Mouse (Mus musculus): ENCODE data around the gene Rspo4. TPM values are rescaled to one million over a fixed set of nuclear protein-coding genes. Genes with fewer than 3 reads are reported as not detected.

Rspo4 gene
- polyA plus RNA-seq, 1 experiment from 2014 or later, result not detected

GRCm38 (mm10) chr2:151904636-151905035 lies 61.9 kb downstream of the Rspo4 start:
- Histone ChIP-seq H3K9me3 (ENCODE audit: control insufficient read depth, low read length) (no peaks in the 10 kb centered on the region), H3K27ac (ENCODE audit: low read depth, low read length) (no peak overlapping the region), H3K9ac (ENCODE audit: low read depth, low read length) (no peak overlapping the region), H3K4me3 (ENCODE audit: low read length) (no peak overlapping the region), H3K36me3 (ENCODE audit: control insufficient read depth, insufficient read depth, low read length) (no peaks in the 10 kb centered on the region), H3K4me2 (replicated peaks; ENCODE audit: low read depth, low read length) (no peak overlapping the region), H3K27me3 (ENCODE audit: control insufficient read depth, insufficient read depth, low read length) (no peaks in the 10 kb centered on the region), H3K4me1 (ENCODE audit: control insufficient read depth, insufficient read depth, low read length) (no peaks in the 10 kb centered on the region)
- ATAC-seq (ENCODE audit: low FRiP score, low TSS enrichment), result no peak
- WGBS, result 56% methylated on average over 3 of the region's 3 CpGs

GRCm38 (mm10) chr2:151907020-151907419 lies 64.3 kb downstream of the Rspo4 start:
- Histone ChIP-seq H3K4me1 (ENCODE audit: control insufficient read depth, insufficient read depth, low read length) (peaks cover 17% of the 10 kb centered on the region), H3K27me3 (ENCODE audit: control insufficient read depth, insufficient read depth, low read length) (no peaks in the 10 kb centered on the region), H3K27ac (ENCODE audit: low read depth, low read length) (no peak overlapping the region), H3K9me3 (ENCODE audit: control insufficient read depth, low read length) (no peaks in the 10 kb centered on the region), H3K4me2 (replicated peaks; ENCODE audit: low read depth, low read length) (no peak overlapping the region), H3K36me3 (ENCODE audit: control insufficient read depth, insufficient read depth, low read length) (no peaks in the 10 kb centered on the region), H3K9ac (ENCODE audit: low read depth, low read length) (no peak overlapping the region), H3K4me3 (ENCODE audit: low read length) (no peak overlapping the region)
- no peak for ATAC-seq (ENCODE audit: low FRiP score, low TSS enrichment)
- WGBS, result 78% methylated on average over 2 of the region's 2 CpGs

- no peak overlapping the region for H3K4me2 ChIP-seq (replicated peaks; ENCODE audit: low read depth, low read length)
- ATAC-seq (ENCODE audit: low FRiP score, low TSS enrichment), result no peak
- WGBS, result 67% methylated on average over 3 of the region's 3 CpGs
- no peaks in the 10 kb centered on the region for H3K9me3 ChIP-seq (ENCODE audit: control insufficient read depth, low read length)
- no peaks in the 10 kb centered on the region for H3K36me3 ChIP-seq (ENCODE audit: control insufficient read depth, insufficient read depth, low read length)
- H3K4me3 ChIP-seq (ENCODE audit: low read length), result no peak overlapping the region
- H3K4me1 ChIP-seq (ENCODE audit: control insufficient read depth, insufficient read depth, low read length), result peaks cover 17% of the 10 kb centered on the region
- no peaks in the 10 kb centered on the region; the same call in 1 of the 2 replicates for H3K27me3 ChIP-seq (ENCODE audit: control insufficient read depth, insufficient read depth, low read length)
- no peak overlapping the region for H3K27ac ChIP-seq (ENCODE audit: low read depth, low read length)
- H3K9ac ChIP-seq (ENCODE audit: low read depth, low read length), result no peak overlapping the region
These were observed 66.7 kb downstream of the Rspo4 start for GRCm38 (mm10) chr2:151909386-151909785.

- H3K27me3 ChIP-seq (ENCODE audit: control insufficient read depth, insufficient read depth, low read length), result no peaks in the 10 kb centered on the region; the same call in 1 of the 2 replicates
- H3K9me3 ChIP-seq (ENCODE audit: control insufficient read depth, low read length), result no peaks in the 10 kb centered on the region
- peak overlapping the region; percentile 51; the same call in 1 of the 2 replicates for H3K27ac ChIP-seq (ENCODE audit: low read depth, low read length)
- H3K4me3 ChIP-seq (ENCODE audit: low read length), result no peak overlapping the region
- H3K36me3 ChIP-seq (ENCODE audit: control insufficient read depth, insufficient read depth, low read length), result no peaks in the 10 kb centered on the region
- no peak for ATAC-seq (ENCODE audit: low FRiP score, low TSS enrichment)
- WGBS, result 53% methylated on average over 5 of the region's 5 CpGs
- H3K9ac ChIP-seq (ENCODE audit: low read depth, low read length), result no peak overlapping the region
- H3K4me1 ChIP-seq (ENCODE audit: control insufficient read depth, insufficient read depth, low read length), result peaks cover 18% of the 10 kb centered on the region
- no peak overlapping the region; the same call in 1 of the 2 replicates for H3K4me2 ChIP-seq (replicated peaks; ENCODE audit: low read depth, low read length)
These were observed 67.8 kb downstream of the Rspo4 start for GRCm38 (mm10) chr2:151910498-151910897.

GRCm38 (mm10) chr2:151910919-151911500 lies 68.3 kb downstream of the Rspo4 start, which contains the start of gene Angpt4:
Angpt4 (plus strand) TSS chr2:151911210.
- no peak within 1 kb of the TSS; the same call in 1 of the 2 replicates for H3K4me2 ChIP-seq (replicated peaks; ENCODE audit: low read depth, low read length)
- H3K9me3 ChIP-seq (ENCODE audit: control insufficient read depth, low read length), result no peaks in the 10 kb centered on the region
- H3K4me1 ChIP-seq (ENCODE audit: control insufficient read depth, insufficient read depth, low read length), result peaks cover 23% of the 10 kb centered on the region
- no peak within 1 kb of the TSS for H3K4me3 ChIP-seq (ENCODE audit: low read length)
- H3K9ac ChIP-seq (ENCODE audit: low read depth, low read length), result no peak within 1 kb of the TSS
- 46% methylated on average over 12 of the region's 13 CpGs for WGBS
- peak within 1 kb of the TSS; percentile 51; the same call in 1 of the 2 replicates for H3K27ac ChIP-seq (ENCODE audit: low read depth, low read length)
- ATAC-seq (ENCODE audit: low FRiP score, low TSS enrichment), result peak; percentile 47
- no peaks in the 10 kb centered on the region for H3K36me3 ChIP-seq (ENCODE audit: control insufficient read depth, insufficient read depth, low read length)
- H3K27me3 ChIP-seq (ENCODE audit: control insufficient read depth, insufficient read depth, low read length), result no peaks in the 10 kb centered on the region; the same call in 1 of the 2 replicates

- H3K9me3 ChIP-seq (ENCODE audit: control insufficient read depth, low read length), result no peaks in the 10 kb centered on the region
- no peaks in the 10 kb centered on the region for H3K36me3 ChIP-seq (ENCODE audit: control insufficient read depth, insufficient read depth, low read length)
- H3K4me2 ChIP-seq (replicated peaks; ENCODE audit: low read depth, low read length), result no peak overlapping the region
- no peak overlapping the region for H3K4me3 ChIP-seq (ENCODE audit: low read length)
- ATAC-seq (ENCODE audit: low FRiP score, low TSS enrichment), result no peak
- 76% methylated on average over 3 of the region's 3 CpGs for WGBS
- peaks cover 31% of the 10 kb centered on the region for H3K4me1 ChIP-seq (ENCODE audit: control insufficient read depth, insufficient read depth, low read length)
- no peak overlapping the region for H3K27ac ChIP-seq (ENCODE audit: low read depth, low read length)
- H3K9ac ChIP-seq (ENCODE audit: low read depth, low read length), result no peak overlapping the region
- no peaks in the 10 kb centered on the region; the same call in 1 of the 2 replicates for H3K27me3 ChIP-seq (ENCODE audit: control insufficient read depth, insufficient read depth, low read length)
These were observed 69.0 kb downstream of the Rspo4 start for GRCm38 (mm10) chr2:151911751-151912150.

- WGBS, result 68% methylated on average over 5 of the region's 5 CpGs
- Histone ChIP-seq H3K4me2 (replicated peaks; ENCODE audit: low read depth, low read length) (no peak overlapping the region), H3K4me3 (ENCODE audit: low read length) (no peak overlapping the region), H3K27ac (ENCODE audit: low read depth, low read length) (no peak overlapping the region), H3K27me3 (ENCODE audit: control insufficient read depth, insufficient read depth, low read length) (no peaks in the 10 kb centered on the region; the same call in 1 of the 2 replicates), H3K36me3 (ENCODE audit: control insufficient read depth, insufficient read depth, low read length) (no peaks in the 10 kb centered on the region), H3K4me1 (ENCODE audit: control insufficient read depth, insufficient read depth, low read length) (peaks cover 39% of the 10 kb centered on the region), H3K9me3 (ENCODE audit: control insufficient read depth, low read length) (no peaks in the 10 kb centered on the region), H3K9ac (ENCODE audit: low read depth, low read length) (no peak overlapping the region)
- ATAC-seq (ENCODE audit: low FRiP score, low TSS enrichment), result no peak
These were observed 71.4 kb downstream of the Rspo4 start for GRCm38 (mm10) chr2:151914120-151914519.

- WGBS, result 15% methylated on average over 2 of the region's 2 CpGs
- H3K4me2 ChIP-seq (replicated peaks; ENCODE audit: low read depth, low read length), result no peak overlapping the region
These were observed 72.4 kb downstream of the Rspo4 start for GRCm38 (mm10) chr2:151915111-151915510.

GRCm38 (mm10) chr2:151916061-151916831 lies 73.5 kb downstream of the Rspo4 start:
- H3K9me3 ChIP-seq (ENCODE audit: control insufficient read depth, low read length), result no peaks in the 10 kb centered on the region
- H3K9ac ChIP-seq (ENCODE audit: low read depth, low read length), result no peak overlapping the region
- H3K4me2 ChIP-seq (replicated peaks; ENCODE audit: low read depth, low read length), result 0 out of 2 replicates have a peak overlapping the region, but pooled peaks have one; percentile 15
- H3K36me3 ChIP-seq (ENCODE audit: control insufficient read depth, insufficient read depth, low read length), result no peaks in the 10 kb centered on the region
- peak; percentile 74 for ATAC-seq (ENCODE audit: low FRiP score, low TSS enrichment)
- WGBS, result 10% methylated on average over 13 of the region's 13 CpGs
- H3K4me3 ChIP-seq (ENCODE audit: low read length), result no peak overlapping the region
- H3K27me3 ChIP-seq (ENCODE audit: control insufficient read depth, insufficient read depth, low read length), result no peaks in the 10 kb centered on the region; the same call in 1 of the 2 replicates
- H3K4me1 ChIP-seq (ENCODE audit: control insufficient read depth, insufficient read depth, low read length), result peaks cover 31% of the 10 kb centered on the region
- peak overlapping the region; percentile 49 for H3K27ac ChIP-seq (ENCODE audit: low read depth, low read length)

More at GRCm38 (mm10) chr2:151915111-151915510, 72.4 kb downstream of the Rspo4 start:
- Histone ChIP-seq H3K4me1 (ENCODE audit: control insufficient read depth, insufficient read depth, low read length) (peaks cover 42% of the 10 kb centered on the region), H3K4me3 (ENCODE audit: low read length) (no peak overlapping the region), H3K27ac (ENCODE audit: low read depth, low read length) (no peak overlapping the region), H3K27me3 (ENCODE audit: control insufficient read depth, insufficient read depth, low read length) (no peaks in the 10 kb centered on the region; the same call in 1 of the 2 replicates), H3K9me3 (ENCODE audit: control insufficient read depth, low read length) (no peaks in the 10 kb centered on the region), H3K36me3 (ENCODE audit: control insufficient read depth, insufficient read depth, low read length) (no peaks in the 10 kb centered on the region), H3K9ac (ENCODE audit: low read depth, low read length) (no peak overlapping the region)
- no peak for ATAC-seq (ENCODE audit: low FRiP score, low TSS enrichment)

All from kidney, embryonic 14.5 days (tissue).